Mouse (Mus musculus) forebrain, postnatal 0 days (tissue): ENCODE results near the gene Phlpp1. TPM values are rescaled to one million over a fixed set of nuclear protein-coding genes. Genes with fewer than 3 reads are reported as not detected.

ENCODE experiments used
- ATAC-seq: fragments of 200-750 bp; cut with Nextera tagmentation; 2 replicates; pipeline ENCODE4 v1.8.0; 2017; ENCODE audit warnings: mild to moderate bottlenecking, moderate library complexity
- DNase-seq: peaks from one replicate; pipeline ENCODE4 v3.0.0-alpha.2; 2015
- H3K27ac ChIP-seq: fragments of 300-500 bp; sonication (generic); 2 replicates; pipeline ENCODE4 v1.5.1; 2014; ENCODE audit warnings: low read depth, mild to moderate bottlenecking, antibody characterized with exemption, low read length, moderate library complexity, mixed read lengths
- H3K27me3 ChIP-seq: fragments of 300-500 bp; sonication (generic); 2 replicates; pipeline ENCODE4 v1.6.1; 2014; ENCODE audit warnings: mild to moderate bottlenecking, low read length, mixed read lengths; ENCODE audit not compliant: insufficient read depth
- H3K36me3 ChIP-seq: fragments of 300-500 bp; sonication (generic); 2 replicates; pipeline ENCODE4 v1.6.1; 2014; ENCODE audit warnings: mild to moderate bottlenecking, moderate library complexity; ENCODE audit not compliant: insufficient read depth
- H3K4me1 ChIP-seq: fragments of 300-500 bp; sonication (generic); 2 replicates; pipeline ENCODE4 v1.6.1; 2014; ENCODE audit warnings: antibody characterized with exemption; ENCODE audit not compliant: insufficient read depth
- H3K4me2 ChIP-seq: fragments of 300-500 bp; sonication (generic); 2 replicates; pipeline ENCODE4 v1.6.1; 2014; ENCODE audit warnings: low read depth, mild to moderate bottlenecking, moderate library complexity
- H3K4me3 ChIP-seq: fragments of 300-500 bp; sonication (generic); 2 replicates; pipeline ENCODE4 v1.5.1; 2014; ENCODE audit warnings: low read depth, low read length, mixed read lengths
- H3K9ac ChIP-seq: fragments of 300-500 bp; sonication (generic); 2 replicates; pipeline ENCODE4 v1.6.1; 2014; ENCODE audit warnings: mild to moderate bottlenecking
- H3K9me3 ChIP-seq: fragments of 300-500 bp; sonication (generic); 2 replicates; pipeline ENCODE4 v1.6.1; 2016; ENCODE audit warnings: low read length
- CTCF ChIP-seq: sonication (generic); IDR thresholded peaks from 2 replicates; pipeline ENCODE4 v1.5.1; 2016; ENCODE audit warnings: antibody characterized with exemption, control low read depth, low read depth
- WGBS: fragments of 180-500 bp; shearing (Covaris S2); extraction: QIAGEN DNeasy Blood & Tissue Kit; methylation state at CpG from one replicate; pipeline ENCODE4 v1.1.7; 2014; 5-methylcytosine and 5-hydroxymethylcytosine counted together
- polyA plus RNA-seq: library from polyadenylated mRNA; unstranded; fragments of >200 nt; fragmentation: Nextera tagmentation; extraction: Ambion mirVana; gene quantifications from 2 replicates; pipeline ENCODE4 v1.2.1, GENCODE M21; 2015
- total RNA-seq: library from RNA; depleted of rRNA; stranded (reverse); fragments of >200 nt; gene quantifications from 2 replicates; pipeline ENCODE4 v1.2.3, GENCODE M21; 2014

Gene Phlpp1
- total and polyA plus RNA-seq, 2 experiments from 2014 or later: 5.1 to 32.5 TPM

DNA sequence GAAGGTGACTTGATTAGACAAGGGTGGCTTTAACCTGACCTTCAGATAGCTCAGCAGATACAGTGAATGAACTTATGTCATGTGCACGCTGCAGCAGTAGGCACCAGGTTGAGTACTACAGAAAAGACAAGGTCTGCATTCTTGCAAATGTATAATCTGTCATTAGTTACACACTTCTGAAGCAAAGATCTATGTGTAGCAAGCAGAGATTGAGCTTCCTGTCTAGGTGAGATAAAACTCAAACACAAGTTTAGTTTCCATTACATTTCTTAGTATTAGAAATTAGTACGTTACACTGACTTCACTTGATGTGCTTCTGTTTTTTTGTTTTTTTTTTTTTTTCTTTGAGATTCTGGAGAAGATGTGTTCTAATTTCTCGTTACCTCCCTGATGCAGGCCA is 32.4 kb downstream of the Phlpp1 start:
- Histone ChIP-seq H3K27me3 (no peaks in the 10 kb centered on the region), H3K9ac (no peak overlapping the region), H3K4me2 (no peak overlapping the region), H3K9me3 (no peaks in the 10 kb centered on the region), H3K4me3 (no peak overlapping the region), H3K36me3 (no peaks in the 10 kb centered on the region), H3K27ac (no peak overlapping the region), H3K4me1 (peaks cover 14% of the 10 kb centered on the region; the same call in 1 of the 2 replicates)
- WGBS: 53% methylated on average over 3 of the region's 3 CpGs
- no peak for DNase-seq
- ATAC-seq: no peak
- TF ChIP-seq CTCF: no peak

GRCm38 (mm10) chr1:106204350-106204749 is 32.8 kb downstream of the Phlpp1 start:
- no peaks in the 10 kb centered on the region for H3K27me3 ChIP-seq
- H3K4me2 ChIP-seq: no peak overlapping the region
- H3K36me3 ChIP-seq: no peaks in the 10 kb centered on the region
- no peak for DNase-seq
- no peak overlapping the region for H3K4me3 ChIP-seq
- no peak overlapping the region for H3K27ac ChIP-seq
- 27% methylated on average over 3 of the region's 3 CpGs for WGBS
- peaks cover 10% of the 10 kb centered on the region; the same call in 1 of the 2 replicates for H3K4me1 ChIP-seq
- ATAC-seq: no peak
- H3K9me3 ChIP-seq: no peaks in the 10 kb centered on the region
- TF ChIP-seq CTCF: no peak
- H3K9ac ChIP-seq: no peak overlapping the region

- WGBS: 82% methylated on average over 5 of the region's 5 CpGs
- no peak for ATAC-seq
- H3K27me3 ChIP-seq: no peaks in the 10 kb centered on the region
Measured at GRCm38 (mm10) chr1:106208581-106208980, 37.0 kb downstream of the Phlpp1 start.

GRCm38 (mm10) chr1:106210461-106210860 is 38.9 kb downstream of the Phlpp1 start:
- no peak for ATAC-seq
- Histone ChIP-seq H3K4me1 (no peaks in the 10 kb centered on the region), H3K9ac (no peak overlapping the region), H3K4me2 (no peak overlapping the region), H3K27ac (no peak overlapping the region), H3K9me3 (no peaks in the 10 kb centered on the region), H3K36me3 (no peaks in the 10 kb centered on the region), H3K4me3 (no peak overlapping the region), H3K27me3 (no peaks in the 10 kb centered on the region)
- WGBS: 86% methylated on average over 3 of the region's 3 CpGs
- no peak for TF ChIP-seq CTCF
- DNase-seq: no peak

More at GRCm38 (mm10) chr1:106208581-106208980, 37.0 kb downstream of the Phlpp1 start:
- H3K36me3 ChIP-seq: no peaks in the 10 kb centered on the region
- H3K27ac ChIP-seq: no peak overlapping the region
- no peak overlapping the region for H3K4me3 ChIP-seq
- DNase-seq: no peak
- no peak for TF ChIP-seq CTCF
- no peaks in the 10 kb centered on the region for H3K4me1 ChIP-seq
- H3K9ac ChIP-seq: no peak overlapping the region
- no peaks in the 10 kb centered on the region for H3K9me3 ChIP-seq
- H3K4me2 ChIP-seq: no peak overlapping the region

- TF ChIP-seq CTCF: no peak
- WGBS: 95% methylated on average over 5 of the region's 5 CpGs
- no peak overlapping the region for H3K9ac ChIP-seq
- no peak overlapping the region for H3K4me3 ChIP-seq
- DNase-seq: no peak
- ATAC-seq: no peak
- no peaks in the 10 kb centered on the region for H3K36me3 ChIP-seq
- H3K4me1 ChIP-seq: no peaks in the 10 kb centered on the region
- no peaks in the 10 kb centered on the region for H3K27me3 ChIP-seq
- H3K4me2 ChIP-seq: no peak overlapping the region
- H3K9me3 ChIP-seq: no peaks in the 10 kb centered on the region
- no peak overlapping the region for H3K27ac ChIP-seq
Measured at GRCm38 (mm10) chr1:106211146-106211545, 39.6 kb downstream of the Phlpp1 start.

DNA sequence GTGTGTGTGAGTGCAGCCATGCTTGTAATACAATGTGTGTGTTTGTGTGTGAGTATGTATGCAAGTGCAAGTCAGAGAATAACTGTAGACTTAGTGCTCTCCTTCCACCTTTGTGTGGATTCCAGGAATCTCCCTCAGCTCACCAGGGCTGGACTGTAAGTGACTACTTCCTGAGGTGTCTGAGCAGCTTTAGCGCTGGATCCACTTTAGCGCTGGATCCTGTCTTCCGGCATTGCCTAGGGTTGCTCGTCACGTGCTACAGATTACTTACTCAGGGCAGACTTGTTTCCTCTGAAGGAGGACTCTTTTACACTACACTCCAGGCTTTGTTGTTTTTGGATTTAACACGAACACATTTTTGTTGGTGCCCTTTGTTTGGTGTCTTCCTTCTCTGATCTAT is 48.9 kb downstream of the Phlpp1 start:
- no peak for TF ChIP-seq CTCF
- Histone ChIP-seq H3K4me2 (no peak overlapping the region), H3K4me1 (no peaks in the 10 kb centered on the region), H3K9me3 (no peaks in the 10 kb centered on the region), H3K9ac (no peak overlapping the region), H3K36me3 (no peaks in the 10 kb centered on the region), H3K4me3 (no peak overlapping the region), H3K27me3 (no peaks in the 10 kb centered on the region), H3K27ac (no peak overlapping the region)
- DNase-seq: no peak
- WGBS: 70% methylated on average over 6 of the region's 6 CpGs
- no peak for ATAC-seq

- H3K4me2 ChIP-seq: no peak overlapping the region
- H3K9me3 ChIP-seq: no peaks in the 10 kb centered on the region
- H3K4me3 ChIP-seq: no peak overlapping the region
- no peaks in the 10 kb centered on the region for H3K36me3 ChIP-seq
- no peaks in the 10 kb centered on the region for H3K4me1 ChIP-seq
- no peak overlapping the region for H3K27ac ChIP-seq
- 82% methylated on average over 1 of the region's 1 CpGs for WGBS
- H3K9ac ChIP-seq: no peak overlapping the region
- H3K27me3 ChIP-seq: no peaks in the 10 kb centered on the region
- ATAC-seq: no peak
- no peak for DNase-seq
- TF ChIP-seq CTCF: no peak
Measured at GRCm38 (mm10) chr1:106221371-106221770, 49.8 kb downstream of the Phlpp1 start.

DNA sequence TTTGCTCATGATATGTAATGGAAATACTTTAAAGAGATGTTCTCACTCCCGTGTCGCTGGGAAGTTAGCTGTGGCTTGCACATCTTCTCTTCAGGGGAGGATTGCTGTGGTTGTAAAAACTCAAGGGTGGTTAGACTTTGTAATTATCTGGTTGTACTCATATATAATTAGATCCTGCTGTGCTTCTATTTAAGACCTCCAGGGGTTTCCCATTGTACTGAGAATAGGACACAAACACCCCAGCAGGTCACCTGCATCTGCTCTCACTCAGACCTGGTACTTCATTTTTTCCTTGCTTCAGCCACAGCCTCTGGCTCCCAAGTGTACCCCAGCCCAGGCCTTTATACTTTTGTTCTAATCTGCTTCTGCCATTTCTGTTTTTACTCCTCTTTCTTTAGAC is 50.4 kb downstream of the Phlpp1 start:
- Histone ChIP-seq H3K4me1 (no peaks in the 10 kb centered on the region), H3K36me3 (no peaks in the 10 kb centered on the region), H3K27me3 (no peaks in the 10 kb centered on the region), H3K9me3 (no peaks in the 10 kb centered on the region), H3K4me3 (no peak overlapping the region), H3K4me2 (no peak overlapping the region), H3K9ac (no peak overlapping the region), H3K27ac (no peak overlapping the region)
- WGBS: 10% methylated on average over 2 of the region's 2 CpGs
- no peak for ATAC-seq
- TF ChIP-seq CTCF: no peak
- no peak for DNase-seq
